Mouse (Mus musculus): ENCODE data around the gene Pitx2.

Gene Pitx2

DNA sequence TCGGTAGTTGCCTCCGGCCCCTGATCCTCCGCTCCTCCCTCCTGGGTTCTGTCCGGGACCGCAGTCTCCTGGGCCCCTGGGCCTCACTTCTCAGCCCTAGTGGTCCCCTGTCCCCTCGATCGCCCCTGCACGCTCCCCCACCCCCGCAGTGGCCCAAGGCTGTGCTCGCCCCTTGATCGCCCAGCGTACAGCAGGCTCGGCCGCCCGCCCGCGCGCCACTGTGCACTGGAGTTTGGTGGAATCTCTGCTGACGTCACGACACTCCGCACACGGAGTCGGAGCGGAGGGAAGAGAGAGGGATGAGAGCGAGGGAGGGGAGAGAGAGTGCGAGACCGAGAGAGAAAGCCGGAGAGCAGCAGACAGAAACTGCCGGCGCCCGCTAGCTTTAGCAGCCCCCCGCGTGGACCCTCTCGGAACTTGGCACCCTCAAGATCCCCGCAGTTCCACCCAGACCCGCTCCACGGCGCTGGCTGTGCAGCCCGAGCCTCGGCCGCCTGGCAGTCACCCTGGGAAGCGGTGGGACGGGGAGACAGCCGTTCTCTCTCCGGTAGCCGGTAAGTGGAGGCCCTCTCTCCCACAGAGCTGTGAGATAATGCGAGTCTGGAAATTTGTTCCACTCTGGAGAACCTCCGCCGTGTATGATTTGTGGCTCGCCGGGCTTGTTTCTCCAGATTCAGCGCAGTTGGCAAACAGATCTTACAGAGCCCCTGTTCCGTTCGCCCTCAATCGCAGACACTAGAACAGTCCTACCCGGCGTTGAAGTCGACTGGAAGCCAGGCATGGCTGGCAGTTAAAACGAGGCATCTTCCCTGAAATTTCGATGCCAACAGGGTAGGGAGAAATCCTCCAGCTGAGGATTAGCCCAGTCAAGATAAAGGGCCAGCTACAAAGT is at the start of gene Pitx2:
Gene Pitx2, plus strand, starts transcription at position 270 of the 892 bp plus-strand sequence.
- peak in 1 of 2 experiments; percentile 36 for DNase-seq

DNA sequence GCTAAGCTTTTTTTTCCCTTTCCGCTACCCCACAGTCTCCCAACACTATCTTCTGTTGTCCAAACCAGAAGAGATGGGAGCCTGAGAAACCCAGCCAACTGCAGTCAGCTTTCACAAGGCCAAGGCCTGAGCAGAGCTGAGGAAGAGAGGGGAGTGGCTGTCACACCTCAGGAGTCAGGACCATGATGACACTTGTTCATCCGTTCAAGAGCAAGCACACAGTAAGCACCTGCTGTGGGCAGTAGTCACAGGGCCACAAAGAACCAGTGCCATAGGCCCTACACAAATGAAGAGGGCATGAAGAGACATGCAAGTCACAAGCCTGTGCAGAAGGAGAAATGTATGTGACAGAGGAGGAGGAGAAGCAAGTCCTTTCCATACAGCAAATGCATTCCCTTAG is 49.7 kb upstream of the Pitx2 start:
- DNase-seq, result no peak

DNA sequence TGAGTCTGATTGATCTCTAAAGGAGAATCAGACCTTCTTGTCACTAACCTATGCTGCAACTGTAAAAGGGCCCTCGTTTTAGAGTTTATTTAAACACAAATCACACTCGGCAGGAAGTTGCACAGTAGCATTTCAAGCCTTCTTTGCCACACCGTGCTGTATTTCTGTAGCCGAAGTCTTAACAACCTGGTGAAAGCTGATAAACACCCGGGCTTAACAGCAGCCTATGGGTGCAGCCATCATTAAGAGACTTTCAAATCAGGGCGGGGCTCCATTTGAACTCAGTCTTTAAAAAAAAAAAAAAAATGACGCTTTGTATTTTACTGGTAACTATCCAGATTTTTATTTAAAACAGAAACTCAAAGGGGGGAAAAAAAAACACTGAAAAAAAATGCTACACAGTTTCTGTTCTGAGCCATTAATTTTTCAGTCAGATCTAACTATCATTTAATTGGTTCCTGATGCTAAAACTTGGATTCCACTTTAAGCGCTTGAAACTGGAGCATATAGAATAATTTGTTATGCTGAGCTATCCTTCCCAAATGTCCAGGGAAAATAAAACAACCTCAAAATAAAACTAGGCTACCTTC is 48.5 kb upstream of the Pitx2 start:
- no peak for DNase-seq

DNA sequence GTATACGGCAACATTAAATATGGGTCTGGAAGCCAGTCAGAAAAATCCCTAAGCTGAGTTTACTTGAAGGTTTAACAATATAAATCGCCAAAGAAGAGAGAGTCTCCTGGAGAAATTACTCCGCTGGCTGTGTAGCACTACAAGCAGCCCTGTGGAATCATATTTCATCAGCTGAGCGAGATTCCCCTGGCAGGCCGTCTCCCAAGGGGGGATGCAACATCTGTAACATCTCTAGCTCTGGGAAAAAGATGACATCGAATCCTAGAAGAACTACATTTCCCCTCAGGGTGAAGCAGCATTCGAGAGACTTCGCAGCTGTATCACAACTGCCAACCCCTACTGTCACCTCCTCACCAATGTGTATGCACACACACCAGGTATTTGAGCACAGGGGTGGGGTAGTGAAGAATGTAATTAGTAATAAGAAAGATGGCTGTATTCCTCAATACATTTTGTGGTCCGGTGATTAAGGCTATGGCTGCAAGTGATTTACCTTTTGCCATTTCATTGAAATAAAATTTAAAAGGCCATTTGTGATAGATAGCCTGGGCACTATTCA is 40.8 kb upstream of the Pitx2 start:
- no peak for DNase-seq

DNA sequence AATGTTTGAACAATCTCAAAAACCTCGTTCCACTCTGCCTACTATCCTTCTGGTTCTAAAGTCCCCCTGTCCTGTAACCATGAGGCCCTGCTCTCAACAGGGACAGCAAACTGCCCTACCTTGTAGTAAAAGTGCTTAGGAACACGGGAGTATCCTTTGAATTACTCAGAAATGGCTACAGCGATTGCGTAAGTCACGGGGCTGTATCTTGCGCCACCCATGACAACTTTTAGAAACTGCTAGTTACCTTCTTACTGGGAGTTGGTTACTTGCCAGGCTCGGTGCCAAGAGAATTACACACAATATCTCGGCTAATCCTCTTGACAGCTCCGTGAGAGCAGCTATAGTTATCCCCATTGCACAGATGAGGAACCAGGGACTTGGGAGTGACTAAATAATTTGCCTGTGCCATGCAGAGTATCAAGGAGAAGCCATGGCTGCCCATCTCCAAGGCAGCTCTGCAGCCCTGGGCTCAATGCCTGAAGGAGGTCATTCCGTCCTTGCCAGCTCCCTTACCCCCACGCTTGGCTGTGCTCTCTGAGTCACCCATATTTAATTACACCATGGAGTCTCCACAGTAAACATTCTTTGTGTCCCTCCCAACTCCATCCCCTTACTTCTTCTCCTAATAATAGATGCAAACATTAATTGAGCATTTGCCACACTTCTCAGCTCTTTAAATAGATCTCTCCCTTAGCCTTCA is 38.2 kb upstream of the Pitx2 start:
- DNase-seq, result no peak

DNA sequence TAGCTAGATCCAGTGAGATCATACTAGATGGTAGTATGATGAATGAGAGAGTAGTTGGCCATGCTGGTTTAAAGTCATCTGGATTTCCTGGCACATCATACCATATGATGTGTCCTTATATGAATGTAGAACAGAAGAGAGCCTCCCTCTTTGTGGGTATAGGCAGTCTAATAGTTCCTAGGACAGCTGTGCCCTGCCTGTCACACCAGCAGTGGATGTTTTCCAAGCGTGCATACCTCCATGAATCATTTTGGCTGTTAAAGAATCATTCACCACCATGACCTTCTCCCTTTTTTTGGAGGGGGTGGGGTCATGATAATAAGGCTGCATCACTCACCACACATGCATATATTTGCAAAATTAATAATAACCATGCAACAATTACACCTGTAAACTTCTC is 35.4 kb upstream of the Pitx2 start:
- DNase-seq, result no peak

DNA sequence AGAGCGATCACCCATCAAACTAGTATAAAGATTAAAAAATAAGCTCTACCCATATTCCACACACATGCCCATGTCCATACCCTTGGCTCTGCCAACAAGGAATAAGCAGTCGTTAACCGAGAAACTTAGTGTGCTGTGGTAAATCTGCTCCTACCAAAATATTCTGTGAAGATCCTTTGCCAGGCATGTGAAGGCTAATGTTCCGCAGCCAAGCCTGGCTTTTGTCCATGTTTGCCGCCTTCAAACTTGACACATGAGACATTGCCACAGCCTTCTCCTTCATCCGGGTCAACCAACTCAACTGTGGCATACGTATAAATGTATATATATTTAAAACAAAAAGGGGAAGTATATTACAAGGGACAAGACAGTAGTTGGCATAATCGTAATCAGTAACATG is 34.0 kb upstream of the Pitx2 start:
- no peak for DNase-seq

DNA sequence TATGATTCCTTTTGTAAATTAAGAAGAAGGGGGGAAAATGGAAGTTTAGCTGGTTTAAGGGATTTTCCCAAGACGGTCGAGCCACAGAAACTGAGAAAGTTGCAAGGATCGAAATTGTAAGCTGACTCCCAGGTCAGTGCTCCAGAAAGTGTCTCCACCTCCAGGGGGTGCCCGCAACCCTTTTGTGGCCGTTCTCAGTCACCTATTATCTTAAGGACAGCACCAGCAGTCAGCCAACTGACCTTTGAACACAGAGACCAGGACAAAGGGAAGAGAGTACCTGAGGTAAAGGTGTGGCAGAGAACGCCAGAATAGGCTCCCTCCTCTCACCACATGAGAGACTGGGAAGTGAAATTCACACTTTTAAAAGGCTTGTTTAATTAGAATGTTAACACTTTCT is 33.0 kb upstream of the Pitx2 start:
- peak; percentile 30 to 71 for DNase-seq

DNA sequence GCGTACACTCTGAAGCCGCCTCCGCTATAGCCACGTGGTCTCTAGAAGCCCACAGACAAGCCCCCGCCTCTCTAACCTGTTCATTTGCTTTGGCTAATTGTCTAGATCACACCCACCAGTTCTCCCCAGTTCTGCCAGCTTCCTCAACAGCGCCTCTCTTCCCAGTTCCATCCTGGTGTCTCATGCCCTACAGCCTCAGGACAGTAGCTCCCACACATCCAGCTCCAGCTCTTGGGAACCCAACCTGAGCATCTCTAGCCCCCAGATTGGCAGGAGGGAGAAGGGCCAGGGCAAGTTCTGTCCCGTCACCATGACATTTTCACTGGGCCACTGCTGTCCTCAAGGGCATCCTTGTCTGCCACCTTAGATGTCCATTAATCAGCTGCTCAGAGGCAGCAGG is 29.3 kb upstream of the Pitx2 start:
- DNase-seq, result no peak

DNA sequence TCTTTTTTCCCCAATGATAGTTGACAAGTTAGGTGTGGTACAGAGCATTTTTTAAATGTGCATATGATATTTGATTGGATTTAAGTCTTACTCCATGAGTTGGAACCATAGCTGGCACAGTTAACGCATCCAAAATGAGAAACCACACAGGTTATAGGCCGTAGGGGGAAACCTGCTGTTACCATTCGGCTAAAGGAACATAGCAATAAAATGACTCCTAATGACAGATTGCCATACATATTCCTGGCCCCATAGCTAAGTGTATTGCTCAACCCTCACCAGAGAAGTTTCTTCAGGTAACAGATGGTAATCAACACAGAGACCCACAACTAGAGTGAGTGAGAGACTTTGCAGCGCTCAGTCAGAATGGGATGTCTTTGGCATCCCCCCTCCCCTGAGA is 27.9 kb upstream of the Pitx2 start:
- DNase-seq, result no peak

DNA sequence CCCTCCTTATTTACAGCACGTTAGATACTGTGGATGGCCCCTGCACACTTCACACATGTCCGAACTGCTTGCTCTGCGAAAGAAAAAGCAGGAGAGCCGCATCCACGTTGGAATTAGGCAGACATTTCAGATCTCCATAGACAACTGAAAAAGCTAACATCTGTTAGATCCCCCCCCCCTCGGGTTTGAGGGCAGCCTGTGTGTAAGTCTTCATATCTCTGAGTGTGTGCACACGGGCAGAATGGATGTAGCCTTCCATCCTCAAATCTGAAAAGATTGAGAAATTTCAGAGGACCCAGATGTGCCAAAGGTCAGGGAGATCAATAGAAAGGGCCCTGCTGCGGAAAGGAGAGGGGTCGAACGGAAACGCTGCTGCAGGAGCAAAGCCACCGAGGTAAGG is 5.2 kb upstream of the Pitx2 start:
- DNase-seq, result no peak

DNA sequence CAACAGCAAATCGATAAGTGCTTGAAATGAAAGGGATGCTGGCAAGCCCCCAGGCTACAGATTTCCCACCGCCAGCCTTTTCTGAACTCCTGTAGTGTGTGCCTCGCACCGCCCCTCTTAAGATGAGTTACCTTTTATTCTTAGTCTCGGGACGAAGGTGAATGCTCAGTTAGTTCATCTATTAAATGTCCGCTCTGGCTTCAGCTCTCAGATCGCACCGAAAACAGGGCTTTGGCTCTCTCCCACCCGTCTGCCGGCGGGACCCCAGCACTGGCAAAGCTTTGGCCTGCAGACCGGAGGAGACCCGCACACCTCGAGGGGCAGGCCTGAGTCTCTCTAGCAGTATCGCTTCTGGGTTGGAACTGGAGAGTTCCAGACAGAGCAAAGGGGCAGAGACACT is 4.6 kb upstream of the Pitx2 start:
- no peak for DNase-seq

DNA sequence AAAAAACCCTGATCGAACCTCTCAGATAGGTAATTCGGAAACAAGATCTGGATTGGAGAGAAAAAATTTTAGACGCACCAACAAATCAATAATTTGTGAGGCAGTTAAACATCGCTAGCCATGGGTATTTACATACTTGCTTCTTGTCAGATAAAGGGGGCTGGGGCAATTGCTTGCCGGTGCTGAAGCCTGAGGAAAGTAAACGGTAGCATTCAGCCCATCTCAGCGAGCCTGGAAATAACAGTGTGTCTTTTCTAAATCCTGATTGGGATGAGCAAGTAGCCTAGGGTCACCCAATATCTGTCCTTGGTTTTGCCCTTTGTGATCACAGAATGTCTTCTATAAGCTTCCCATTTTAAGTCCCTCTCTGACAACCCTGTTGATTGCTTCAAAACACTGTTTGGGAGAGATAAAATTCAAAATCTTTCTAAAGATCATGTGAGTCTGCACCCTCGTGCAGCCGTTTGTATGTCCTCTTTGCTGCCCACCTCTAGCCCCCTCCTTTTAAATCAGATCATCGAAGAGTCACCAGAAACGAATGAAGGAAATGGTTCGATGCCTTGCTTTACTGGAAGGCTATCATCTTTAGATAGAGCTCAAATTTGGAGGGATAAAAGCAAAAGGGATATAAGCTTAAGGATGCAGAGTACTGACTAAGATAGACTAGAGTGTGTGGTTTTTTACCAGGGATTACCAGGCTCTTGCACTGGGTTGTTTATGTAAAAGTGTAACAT is 3.7 kb upstream of the Pitx2 start:
- DNase-seq, result no peak

DNA sequence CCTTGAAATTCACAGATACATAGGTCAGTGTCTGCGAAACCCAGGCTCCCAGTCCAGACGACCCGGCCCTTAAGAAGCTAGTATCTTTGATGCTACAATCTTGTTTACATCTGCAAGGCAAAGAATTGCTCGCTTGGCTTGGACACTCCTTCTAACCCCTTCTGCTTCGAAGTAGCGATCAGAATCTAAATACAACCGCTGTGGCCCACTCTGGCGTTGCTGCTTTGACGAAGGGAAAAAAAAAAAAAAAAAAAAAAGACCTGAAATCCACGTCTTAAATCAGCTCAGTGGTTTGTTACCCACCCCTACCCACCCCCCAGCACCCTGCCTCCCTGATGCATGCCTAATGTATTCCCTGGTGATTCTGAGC is 3.1 kb upstream of the Pitx2 start:
- no peak for DNase-seq

DNA sequence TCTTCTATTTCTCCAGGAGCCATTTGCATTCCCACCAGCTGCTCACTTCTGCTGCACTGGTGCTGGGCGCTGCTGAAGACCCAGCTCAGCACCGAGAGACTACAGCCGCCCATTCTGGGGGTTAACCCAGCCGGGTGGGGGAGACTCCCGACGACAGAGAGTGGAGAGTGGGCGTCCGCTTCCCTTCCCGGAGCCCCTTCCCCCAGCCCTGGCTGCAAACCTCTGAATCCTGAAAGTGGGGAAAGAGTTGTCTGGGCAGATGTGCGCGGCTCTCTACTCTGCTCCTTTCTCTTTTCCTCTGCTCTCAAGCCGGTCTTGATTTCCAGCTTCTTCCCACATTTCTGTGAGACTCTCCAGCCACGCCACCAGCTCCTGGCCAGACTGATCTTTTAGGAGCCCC is 2.6 kb upstream of the Pitx2 start:
- no peak for DNase-seq

DNA sequence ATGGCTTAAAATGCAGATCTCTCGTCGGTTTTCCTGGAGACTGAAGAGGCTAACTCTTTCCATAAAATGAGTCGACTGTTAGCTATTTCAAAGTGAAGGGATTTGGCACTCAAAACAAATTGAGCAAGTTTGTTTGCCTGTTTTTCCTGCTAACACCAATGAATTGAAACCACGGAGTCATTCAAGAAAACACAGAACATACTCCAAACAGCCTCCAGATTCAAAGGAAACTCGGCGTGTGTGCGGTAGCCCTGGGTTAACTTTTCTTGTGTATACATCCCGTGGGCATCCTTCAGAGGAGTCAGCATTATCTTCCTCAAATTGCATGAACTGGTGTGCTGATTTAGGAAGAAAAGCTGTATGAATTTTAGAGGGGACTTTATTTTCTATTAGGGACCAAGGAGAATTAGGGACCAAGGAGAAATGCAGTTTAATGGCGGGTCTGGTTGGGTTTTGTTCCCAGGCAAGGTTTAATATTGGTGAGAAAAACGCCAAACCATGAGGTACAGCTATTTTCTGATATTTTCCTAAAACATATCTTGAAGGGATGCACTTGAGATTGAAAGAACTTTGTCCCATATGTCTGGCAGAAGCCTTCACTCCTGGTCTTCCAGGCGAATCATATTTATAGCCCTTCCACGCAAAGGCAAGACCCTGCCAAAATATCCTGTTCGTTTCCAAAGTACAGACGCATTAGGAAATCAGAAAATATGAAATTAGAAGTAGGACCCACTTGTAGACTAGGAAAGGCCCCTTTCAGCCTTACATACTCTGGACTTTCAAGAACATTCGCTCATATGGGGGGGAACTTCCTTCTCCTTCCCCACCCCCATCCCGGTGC is 1.7 kb upstream of the Pitx2 start:
- no peak for DNase-seq

DNA sequence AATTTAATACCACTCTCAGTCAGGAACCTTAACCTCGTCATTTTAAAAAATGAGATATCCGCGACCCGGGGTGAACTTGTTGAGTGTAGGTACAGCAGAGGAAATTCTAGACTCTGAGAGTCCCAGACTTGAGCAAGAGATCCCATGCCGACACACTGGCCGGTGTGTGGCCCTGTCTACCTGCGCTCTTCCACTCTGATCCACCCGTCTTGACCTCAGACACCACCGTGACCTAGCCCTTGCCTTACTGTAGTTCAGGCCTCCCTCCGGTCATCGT is 1.1 kb upstream of the Pitx2 start:
- peak in 1 of 2 experiments; percentile 1 for DNase-seq

DNA sequence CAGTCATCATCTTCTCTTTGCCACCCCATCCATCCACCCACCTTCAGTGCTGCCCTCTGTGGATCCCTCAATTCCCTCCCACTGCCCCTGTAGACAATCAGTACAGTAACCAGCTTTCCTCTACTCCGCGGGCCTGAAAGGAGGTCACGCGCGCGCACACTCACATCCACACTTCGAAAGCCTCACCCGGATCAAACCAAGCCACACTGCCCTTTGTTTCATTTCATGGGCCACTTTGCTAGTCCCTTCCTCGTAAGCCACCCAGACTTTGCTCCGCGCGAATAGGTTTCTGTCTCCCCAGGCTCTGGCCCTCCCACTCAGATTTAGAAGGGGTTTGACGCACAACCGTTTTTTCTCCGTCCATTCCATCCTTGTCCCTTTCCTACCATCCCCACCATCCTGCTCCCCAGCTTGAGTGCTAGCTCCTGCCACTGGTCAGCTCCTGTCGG is 494 bp upstream of the Pitx2 start:
- DNase-seq, result peak in 1 of 2 experiments; percentile 13

DNA sequence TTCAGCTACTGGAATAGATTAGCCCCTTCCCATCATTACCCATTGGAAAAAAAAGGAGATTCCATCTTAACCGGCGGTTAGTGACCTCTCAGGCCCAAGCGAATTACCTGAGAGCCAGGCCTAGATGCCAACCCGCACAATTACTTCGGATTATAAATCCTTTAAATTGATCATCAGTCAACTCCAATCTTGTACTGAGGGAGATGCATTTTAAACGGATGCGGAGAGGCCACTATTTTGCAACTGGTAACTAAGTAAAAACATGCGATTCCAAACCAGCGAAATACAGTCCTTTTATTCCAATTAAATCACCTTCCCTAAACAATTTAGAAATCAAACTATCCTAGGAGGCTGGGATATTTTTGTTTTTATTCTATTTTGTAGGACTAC is 818 bp downstream of the Pitx2 start:
- no peak for DNase-seq

DNA sequence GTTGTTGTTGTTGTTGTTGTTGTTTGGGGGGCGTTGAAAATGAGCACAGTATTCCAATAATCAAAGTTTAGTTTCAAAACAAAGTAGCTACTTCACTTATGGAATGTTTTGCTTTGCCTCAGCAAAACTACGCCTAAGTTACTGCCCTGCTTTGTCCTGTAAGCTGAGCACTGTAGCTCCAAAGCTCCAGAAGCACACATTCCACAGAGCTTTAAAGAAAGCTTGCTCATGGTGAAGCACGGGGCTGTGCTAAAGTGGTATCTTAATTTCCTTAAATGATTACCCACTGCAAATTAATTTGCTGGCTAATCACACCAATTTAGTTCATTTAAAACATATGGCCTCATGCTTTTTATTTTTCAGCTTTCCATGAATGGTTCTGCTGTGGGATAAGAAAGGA is 1.5 kb downstream of the Pitx2 start:
- no peak for DNase-seq

DNA sequence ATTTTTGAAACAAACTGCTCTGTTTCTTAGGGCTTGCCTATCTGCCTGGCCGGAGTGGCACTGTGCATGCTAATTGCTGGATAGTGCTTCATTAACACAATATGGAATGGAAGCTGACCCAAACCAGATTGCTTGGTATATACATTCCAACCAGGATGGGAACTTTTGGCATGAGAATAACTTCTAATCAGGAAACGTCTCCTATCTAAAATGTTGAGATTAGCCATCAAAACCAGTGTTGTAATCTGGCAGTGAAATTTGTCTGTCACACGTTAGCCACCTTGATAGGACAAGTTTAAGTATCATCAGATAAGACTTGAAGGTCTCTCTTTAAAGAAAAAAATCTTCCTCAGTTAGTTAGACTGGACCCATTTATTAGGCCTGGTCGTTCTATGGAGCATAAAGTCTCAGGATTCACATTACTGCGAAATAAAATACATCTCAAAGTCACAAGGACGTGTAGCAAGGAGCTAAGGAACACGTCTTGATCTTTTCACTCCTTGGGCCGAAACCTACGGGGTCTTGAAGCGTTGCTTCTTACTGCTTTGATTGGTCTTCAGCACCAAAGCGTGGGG is 2.1 kb downstream of the Pitx2 start:
- no peak for DNase-seq

All from kidney, postnatal 36 days (tissue).